Mouse (Mus musculus) heart, embryonic 14.5 days (tissue): ENCODE measurements around the gene Lrrc3b. TPM values are rescaled to one million over a fixed set of nuclear protein-coding genes. Genes with fewer than 3 reads are reported as not detected.

Source experiments
- ATAC-seq: fragments of 200-750 bp; cut with Nextera tagmentation; 2 replicates; pipeline ENCODE4 v1.8.0; 2017; ENCODE audit warnings: low read depth, moderate TSS enrichment; ENCODE audit not compliant: insufficient number of reproducible peaks, insufficient read depth, low FRiP score
- H3K27ac ChIP-seq, 2 experiments: fragments of 200-500 bp in 1 of 2; fragments of 300-500 bp in 1 of 2; sonication (generic) in 1 of 2; replicated peaks in 1 of 2; 2 replicates each; pipeline ENCODE4 v1.5.1; 2012 to 2014; ENCODE audit warnings: low read depth in 2 of 2, low read length in 2 of 2, control low read depth in 1 of 2, mild to moderate bottlenecking in 1 of 2, mixed read lengths in 1 of 2; ENCODE audit not compliant: control insufficient read depth in 1 of 2, insufficient read depth in 1 of 2
- H3K27me3 ChIP-seq: fragments of 300-500 bp; sonication (generic); 2 replicates; pipeline ENCODE4 v1.6.1; 2014; ENCODE audit warnings: mild to moderate bottlenecking, low read length, control low read depth; ENCODE audit not compliant: control insufficient read depth, insufficient read depth
- H3K36me3 ChIP-seq: fragments of 300-500 bp; sonication (generic); 2 replicates; pipeline ENCODE4 v1.6.1; 2014; ENCODE audit warnings: mild to moderate bottlenecking, control low read depth, low read length, mixed read lengths; ENCODE audit not compliant: control insufficient read depth, insufficient read depth
- H3K4me1 ChIP-seq, 2 experiments: fragments of 200-500 bp in 1 of 2; fragments of 300-500 bp in 1 of 2; sonication (generic) in 1 of 2; 2 replicates each; pipeline ENCODE4 v1.6.1; 2012 to 2014; ENCODE audit warnings: low read length in 2 of 2, control low read depth in 1 of 2, mixed read lengths in 1 of 2; ENCODE audit not compliant: control insufficient read depth in 2 of 2, insufficient read depth in 2 of 2
- H3K4me2 ChIP-seq: fragments of 300-500 bp; sonication (generic); 2 replicates; pipeline ENCODE4 v1.6.1; 2014; ENCODE audit warnings: mild to moderate bottlenecking, low read length
- H3K4me3 ChIP-seq, 2 experiments: fragments of 200-500 bp in 1 of 2; fragments of 300-500 bp in 1 of 2; sonication (generic) in 1 of 2; 2 replicates each; pipeline ENCODE4 v1.5.1; 2012 to 2014; ENCODE audit warnings: low read length in 2 of 2, mild to moderate bottlenecking in 2 of 2, control low read depth in 1 of 2, low read depth in 1 of 2, moderate library complexity in 1 of 2; ENCODE audit not compliant: control insufficient read depth in 1 of 2, insufficient read depth in 1 of 2
- H3K9ac ChIP-seq: fragments of 300-500 bp; sonication (generic); 2 replicates; pipeline ENCODE4 v1.6.1; 2014; ENCODE audit warnings: mild to moderate bottlenecking, low read length
- H3K9me3 ChIP-seq: fragments of 300-500 bp; sonication (generic); 2 replicates; pipeline ENCODE4 v1.6.1; 2016; ENCODE audit warnings: low read length, control low read depth; ENCODE audit not compliant: control insufficient read depth
- WGBS: fragments of 180-500 bp; shearing (Covaris S2); extraction: QIAGEN DNeasy Blood & Tissue Kit; methylation state at CpG from one replicate; pipeline ENCODE4 v1.1.7; 2014; 5-methylcytosine and 5-hydroxymethylcytosine counted together
- polyA plus RNA-seq: library from polyadenylated mRNA; unstranded; fragments of >200 nt; fragmentation: Nextera tagmentation; extraction: Ambion mirVana; gene quantifications from 2 replicates; pipeline ENCODE4 v1.2.1, GENCODE M21; 2014

The Lrrc3b gene
- polyA plus RNA-seq, 1 experiment from 2014 or later = 9.3 TPM

DNA sequence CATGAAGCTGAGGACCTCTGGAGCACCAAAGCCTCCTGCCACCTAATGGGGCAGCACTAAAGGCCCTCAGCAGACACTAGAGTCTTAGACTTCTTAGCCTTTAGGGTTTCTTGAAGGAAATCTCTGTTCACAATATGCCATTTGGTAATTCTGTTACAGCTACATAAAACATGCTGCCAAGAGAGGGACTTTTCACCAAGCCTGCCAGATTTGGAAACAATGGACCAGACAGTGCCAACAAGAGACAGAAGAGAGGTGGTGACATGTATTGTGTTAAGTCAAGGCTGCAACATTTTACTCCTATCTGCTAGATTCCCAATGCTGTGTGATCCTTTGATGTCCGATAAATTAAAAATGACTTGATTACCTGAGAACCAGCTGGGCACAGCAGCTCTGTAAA is 62.0 kb downstream of the Lrrc3b start:
- no peak for ATAC-seq
- H3K9ac ChIP-seq = no peak overlapping the region
- H3K4me1 ChIP-seq = peaks cover 4 to 9% of the 10 kb centered on the region in 2 experiments
- no peaks in the 10 kb centered on the region for H3K27me3 ChIP-seq
- no peaks in the 10 kb centered on the region for H3K9me3 ChIP-seq
- WGBS = 69% methylated on average over 1 of the region's 1 CpGs
- no peaks in the 10 kb centered on the region for H3K36me3 ChIP-seq
- no peak overlapping the region for H3K27ac ChIP-seq
- no peak overlapping the region for H3K4me2 ChIP-seq
- H3K4me3 ChIP-seq = no peak overlapping the region

DNA sequence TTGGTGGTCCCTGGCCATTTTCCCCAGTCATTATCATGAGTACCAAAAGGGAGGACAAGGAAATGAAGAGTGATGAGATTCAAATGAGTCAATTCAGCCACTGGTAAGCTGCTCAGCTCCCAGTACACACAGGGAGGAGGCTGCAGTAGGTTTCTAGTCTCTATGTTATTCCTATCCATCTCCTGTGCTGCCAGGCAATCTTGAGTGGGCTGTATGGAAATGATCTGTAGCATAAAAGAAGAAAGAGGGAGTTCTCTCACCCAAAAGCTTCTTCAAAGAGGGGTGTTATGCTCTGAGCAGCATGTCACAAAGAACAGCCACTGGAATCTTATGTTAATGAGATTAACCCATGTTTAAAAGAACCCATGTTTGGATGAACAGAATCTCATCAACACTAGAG is 64.5 kb downstream of the Lrrc3b start:
- no peak for ATAC-seq
- Histone ChIP-seq H3K4me3 (no peak overlapping the region), H3K27ac (no peak overlapping the region), H3K36me3 (no peaks in the 10 kb centered on the region), H3K27me3 (no peaks in the 10 kb centered on the region), H3K9me3 (no peaks in the 10 kb centered on the region), H3K9ac (no peak overlapping the region), H3K4me2 (no peak overlapping the region), H3K4me1 (peaks cover 4 to 9% of the 10 kb centered on the region in 2 experiments)

DNA sequence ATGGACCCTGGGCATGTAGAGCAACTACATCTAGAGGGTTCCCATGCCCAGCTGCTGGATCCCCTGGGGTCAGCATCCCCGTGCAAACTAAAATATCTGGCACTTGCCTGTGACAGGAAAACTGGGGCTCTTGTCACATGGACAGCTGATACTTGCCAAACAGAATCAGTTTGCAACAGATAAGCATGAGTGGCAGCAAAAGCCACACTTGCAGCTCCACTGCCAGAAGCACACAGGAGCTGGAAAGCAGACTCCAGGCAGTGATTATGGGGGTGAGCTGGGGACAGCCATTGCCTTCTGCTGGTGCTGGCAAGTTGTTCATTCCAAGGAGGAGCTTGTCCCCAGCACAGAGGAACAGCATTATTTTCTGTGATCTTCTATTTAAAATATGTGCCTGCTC is 65.8 kb downstream of the Lrrc3b start:
- no peak overlapping the region for H3K4me3 ChIP-seq
- 9% methylated on average over 1 of the region's 1 CpGs for WGBS
- no peak for ATAC-seq
- no peak overlapping the region for H3K9ac ChIP-seq
- no peak overlapping the region for H3K4me2 ChIP-seq
- no peaks in the 10 kb centered on the region for H3K9me3 ChIP-seq
- peaks cover 4 to 9% of the 10 kb centered on the region in 2 experiments for H3K4me1 ChIP-seq
- no peaks in the 10 kb centered on the region for H3K36me3 ChIP-seq
- H3K27me3 ChIP-seq = no peaks in the 10 kb centered on the region
- no peak overlapping the region for H3K27ac ChIP-seq

DNA sequence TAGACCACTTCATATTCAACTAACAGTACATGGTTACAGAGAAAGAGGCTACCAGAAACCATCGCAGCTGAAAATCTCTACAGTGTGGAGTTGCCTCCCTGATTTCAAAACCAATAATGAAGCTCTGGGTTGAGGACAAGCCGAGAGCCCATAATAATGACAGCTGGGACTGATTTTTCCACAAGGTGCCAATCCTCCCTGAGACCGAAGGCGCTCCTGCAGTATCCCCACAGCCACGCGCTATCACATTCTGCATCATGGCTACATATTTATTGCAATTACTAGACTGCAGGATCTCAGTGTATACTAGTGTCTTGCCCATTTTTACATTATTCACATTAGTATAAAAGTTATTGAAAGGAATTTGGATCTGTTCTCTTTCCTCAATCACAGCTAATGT is 73.7 kb downstream of the Lrrc3b start:
- H3K27me3 ChIP-seq = no peaks in the 10 kb centered on the region
- no peaks in the 10 kb centered on the region for H3K9me3 ChIP-seq
- no peak overlapping the region for H3K27ac ChIP-seq
- no peaks in the 10 kb centered on the region for H3K36me3 ChIP-seq
- no peak for ATAC-seq
- no peak overlapping the region for H3K9ac ChIP-seq
- no peaks in the 10 kb centered on the region; a peak in 1 of 4 replicates for H3K4me1 ChIP-seq
- H3K4me2 ChIP-seq = no peak overlapping the region
- no peak overlapping the region for H3K4me3 ChIP-seq
- WGBS = 93% methylated on average over 6 of the region's 6 CpGs

DNA sequence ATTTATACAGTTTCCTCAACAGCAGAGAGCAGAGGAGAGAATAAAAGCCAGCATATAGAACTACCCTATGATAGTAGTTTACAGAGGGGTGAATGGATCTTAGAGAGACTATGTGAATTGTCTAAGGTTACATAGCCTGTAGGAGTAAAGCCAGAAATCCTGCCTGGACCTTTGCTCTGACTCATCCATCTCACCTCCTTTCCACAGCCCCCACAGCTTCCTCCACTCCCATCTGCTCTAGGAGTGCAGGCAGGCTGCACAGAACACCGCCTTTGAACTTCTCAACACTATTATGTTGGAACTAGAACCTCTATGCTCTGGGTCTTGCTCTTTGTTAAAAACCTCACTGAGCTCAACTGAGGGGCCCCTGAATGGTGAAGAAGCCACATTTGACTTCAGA is 78.9 kb downstream of the Lrrc3b start:
- Histone ChIP-seq H3K9me3 (no peaks in the 10 kb centered on the region), H3K4me3 (no peak overlapping the region), H3K36me3 (no peaks in the 10 kb centered on the region), H3K9ac (no peak overlapping the region), H3K27me3 (no peaks in the 10 kb centered on the region), H3K27ac (no peak overlapping the region), H3K4me2 (no peak overlapping the region), H3K4me1 (no peaks in the 10 kb centered on the region; a peak in 1 of 4 replicates)
- no peak for ATAC-seq
- WGBS = 62% methylated on average over 1 of the region's 1 CpGs

DNA sequence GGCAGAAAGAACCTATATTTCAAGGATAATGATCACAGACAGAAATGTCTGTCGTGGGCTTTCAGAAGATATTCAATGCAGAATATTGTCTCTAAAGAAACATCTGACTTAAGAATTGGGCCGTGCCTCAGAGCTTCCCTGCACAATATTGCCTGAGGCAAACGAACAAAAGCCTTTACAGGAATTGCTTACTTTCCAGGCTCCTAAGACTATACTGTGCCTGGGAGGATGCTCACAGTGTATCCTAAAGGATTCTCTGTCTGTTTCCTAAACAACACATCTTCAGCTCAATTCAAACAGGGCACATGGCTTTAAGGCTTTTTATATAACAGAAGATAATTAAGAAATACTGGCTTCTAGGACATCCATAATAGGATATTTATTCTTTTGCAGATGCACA is 79.7 kb downstream of the Lrrc3b start:
- no peaks in the 10 kb centered on the region; a peak in 1 of 4 replicates for H3K4me1 ChIP-seq
- no peaks in the 10 kb centered on the region for H3K36me3 ChIP-seq
- H3K9me3 ChIP-seq = no peaks in the 10 kb centered on the region
- no peak overlapping the region for H3K4me2 ChIP-seq
- H3K27ac ChIP-seq = no peak overlapping the region
- H3K4me3 ChIP-seq = no peak overlapping the region
- ATAC-seq = no peak
- 70% methylated on average over 3 of the region's 3 CpGs for WGBS
- H3K9ac ChIP-seq = no peak overlapping the region
- no peaks in the 10 kb centered on the region for H3K27me3 ChIP-seq

DNA sequence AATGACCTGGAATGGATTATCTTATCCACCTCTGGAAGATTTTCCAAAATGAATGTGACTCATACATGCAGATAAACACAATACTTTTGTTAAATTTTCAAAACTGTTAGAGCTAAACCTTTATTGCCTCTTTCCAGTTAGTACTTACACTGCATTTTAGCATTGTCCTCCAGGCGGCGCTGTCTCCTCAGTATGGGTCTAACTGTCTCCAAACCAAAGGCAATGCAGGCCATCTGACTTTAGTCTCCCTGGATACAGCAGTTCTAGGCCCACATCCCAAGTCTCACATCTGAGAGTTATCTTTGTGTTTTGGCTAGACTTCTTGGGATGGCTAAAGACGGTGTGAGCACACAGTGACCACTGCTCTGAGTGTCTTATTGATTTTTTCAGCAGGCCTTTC is 83.3 kb downstream of the Lrrc3b start:
- H3K36me3 ChIP-seq = no peaks in the 10 kb centered on the region
- H3K9ac ChIP-seq = no peak overlapping the region
- H3K4me1 ChIP-seq = no peaks in the 10 kb centered on the region; a peak in 1 of 4 replicates
- no peak for ATAC-seq
- H3K27ac ChIP-seq = no peak overlapping the region
- WGBS = 20% methylated on average over 3 of the region's 3 CpGs
- H3K4me2 ChIP-seq = no peak overlapping the region
- H3K4me3 ChIP-seq = no peak overlapping the region
- H3K9me3 ChIP-seq = no peaks in the 10 kb centered on the region
- no peaks in the 10 kb centered on the region for H3K27me3 ChIP-seq

DNA sequence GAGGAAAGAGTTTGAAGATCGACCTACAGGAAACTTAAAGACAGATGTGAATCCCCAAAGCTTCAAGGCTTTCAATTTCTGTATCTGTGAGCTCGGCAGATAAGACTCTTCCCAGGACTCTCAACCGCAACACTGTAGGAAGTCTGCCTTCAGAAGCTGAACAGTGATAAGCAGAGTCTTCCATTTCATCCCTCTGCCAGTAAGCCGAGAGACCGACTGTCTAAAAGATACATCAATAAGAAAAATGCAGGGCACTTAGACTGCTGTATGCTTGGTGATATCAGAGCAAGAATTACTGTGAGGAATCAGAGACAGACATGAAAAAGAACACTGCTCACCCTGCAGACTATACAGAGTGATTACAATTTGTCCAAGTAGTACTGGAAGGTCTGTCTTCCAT is 84.5 kb downstream of the Lrrc3b start:
- no peaks in the 10 kb centered on the region for H3K27me3 ChIP-seq
- no peak overlapping the region for H3K4me2 ChIP-seq
- no peak overlapping the region for H3K27ac ChIP-seq
- no peaks in the 10 kb centered on the region for H3K4me1 ChIP-seq
- WGBS = 12% methylated on average over 5 of the region's 5 CpGs
- H3K4me3 ChIP-seq = no peak overlapping the region
- no peak for ATAC-seq
- H3K36me3 ChIP-seq = no peaks in the 10 kb centered on the region
- H3K9me3 ChIP-seq = no peaks in the 10 kb centered on the region
- H3K9ac ChIP-seq = no peak overlapping the region
